Mouse (Mus musculus) E14TG2a.4 (cell line): Measurements from ENCODE around the gene Ankrd26.

Experiments
- CTCF ChIP-seq: conservative IDR thresholded peaks from 2 replicates; pipeline ENCODE4 v1.5.1; 2014; ENCODE audit warnings: low read length
- NANOG ChIP-seq: IDR thresholded peaks from 2 replicates; pipeline ENCODE4 v1.6.1; 2014; ENCODE audit warnings: borderline replicate concordance, low read length, mixed read lengths

GRCm38 (mm10) chr6:118454452-118454851 lies 107.6 kb downstream of the Ankrd26 start:
- no peak for TF ChIP-seq CTCF
- no peak for TF ChIP-seq NANOG
